8 mouse cellular contexts compared by ENCODE assay signal in genomic region chr3:22142846-22143641, GRCm38 (mm10).
A peak's percentile ranks its signal among the peaks of the same experiment; 100 is the strongest.
DNase-seq lines count a peak whose midpoint lies in the region; ATAC-seq and TF ChIP-seq lines count a peak whose summit lies in the region.
"Had no signal": no experiment of that assay in that cellular context is flagged by ENCODE, and none has a peak within 500 bp of the region (broad histone marks: within the 10 kb centered on the region; RNA-seq: fewer than 3 reads in every experiment).

No protein-coding gene starts in this region.

- peak; percentile 37 for TF ChIP-seq CTCF in left cerebral cortex, adult 2 months (IDR thresholded peaks at IDR 0.05)
- peak; percentile 59 for TF ChIP-seq CTCF in kidney, postnatal 0 days (IDR thresholded peaks at IDR 0.05; ENCODE audit: low read depth)

- no peaks in the 10 kb centered on the region for H3K36me3 ChIP-seq in kidney, postnatal 0 days (ENCODE audit: insufficient read depth, low read length)
- H3K36me3 ChIP-seq: neural tube, embryonic 12.5 days had no signal

- H3K27ac ChIP-seq in left cerebral cortex, adult 2 months, result no peak overlapping the region
- H3K27ac ChIP-seq in kidney, postnatal 0 days, result no peak overlapping the region
- H3K27ac ChIP-seq: neural tube, embryonic 12.5 days had no signal

- no peak overlapping the region for H3K4me2 ChIP-seq in kidney, postnatal 0 days (ENCODE audit: low read length)
- H3K4me2 ChIP-seq: neural tube, embryonic 12.5 days had no signal

- WGBS in kidney, postnatal 0 days, result 60% methylated on average over 5 of the region's 5 CpGs

- ATAC-seq in kidney, postnatal 0 days (replicated peaks; ENCODE audit: low FRiP score, low read depth), result no peak

- no peaks in the 10 kb centered on the region for H3K27me3 ChIP-seq in kidney, postnatal 0 days (ENCODE audit: insufficient read depth, low read length)
- H3K27me3 ChIP-seq: neural tube, embryonic 12.5 days had no signal

- no peaks in the 10 kb centered on the region for H3K9me3 ChIP-seq in kidney, postnatal 0 days (replicated peaks; ENCODE audit: low read length)
- H3K9me3 ChIP-seq: neural tube, embryonic 12.5 days had no signal

- H3K4me3 ChIP-seq in left cerebral cortex, adult 2 months, result no peak overlapping the region
- H3K4me3 ChIP-seq in kidney, postnatal 0 days (replicated peaks; ENCODE audit: low read depth, low read length), result no peak overlapping the region
- H3K4me3 ChIP-seq: neural tube, embryonic 12.5 days had no signal

- no peak overlapping the region for H3K9ac ChIP-seq in kidney, postnatal 0 days (ENCODE audit: low read depth, low read length)
- H3K9ac ChIP-seq: neural tube, embryonic 12.5 days had no signal

- H3K4me1 ChIP-seq in kidney, postnatal 0 days (replicated peaks; ENCODE audit: insufficient read depth, low read length), result no peaks in the 10 kb centered on the region

- DNase-seq in left cerebral cortex, adult 2 months (ENCODE audit: extremely low spot score in 1 of 2, low spot score in 2 of 2), result no peak
- no peak for DNase-seq in left cerebral cortex, adult 9 months (ENCODE audit: low spot score in 2 of 2)
- peak; percentile 79 for DNase-seq in adipocyte (ENCODE audit: low spot score)
- peak; percentile 59 for DNase-seq in kidney, postnatal 0 days (ENCODE audit: low spot score)
- DNase-seq in naive thymus-derived CD4-positive, alpha-beta T cell, adult 2 months (ENCODE audit: low read depth), result peak; percentile 76
- DNase-seq in heart, adult 8-10 months (ENCODE audit: low spot score), result no peak
- no peak for DNase-seq in urinary bladder, postnatal 4 days (ENCODE audit: low spot score in 2 of 2)

- intact Hi-C loops in left cerebral cortex, adult 2 months (cut with DNase I), result loop anchor here (1.0 to 2.0 kb wide), 2 partner anchors 67 to 206 kb away; partner anchors contain the start of gene Tbl1xr1

Comparison
In these comparisons a context has a peak if more than half of its experiments do, and no peak if none do; other contexts are left out.
1. DNase-seq: peak in adipocyte (single experiment), kidney, postnatal 0 days (single experiment) and naive thymus-derived CD4-positive, alpha-beta T cell, adult 2 months (single experiment); none in left cerebral cortex, adult 2 months (0 of 2), left cerebral cortex, adult 9 months (0 of 2), heart, adult 8-10 months (single experiment) and urinary bladder, postnatal 4 days (0 of 2).